Mouse (Mus musculus) hindbrain, embryonic 16.5 days (tissue): ENCODE measurements around the gene Atf6. TPM values are rescaled to one million over a fixed set of nuclear protein-coding genes. Genes with fewer than 3 reads are reported as not detected.

Experiments
- ATAC-seq: fragments of 200-750 bp; cut with Nextera tagmentation; 2 replicates; pipeline ENCODE4 v1.8.0; 2017; ENCODE audit warnings: moderate TSS enrichment, moderate library complexity
- H3K27ac ChIP-seq: fragments of 300-500 bp; sonication (generic); 2 replicates; pipeline ENCODE4 v1.5.1; 2014; ENCODE audit warnings: low read depth, mild to moderate bottlenecking, control low read depth, low read length, moderate library complexity
- H3K27me3 ChIP-seq: fragments of 300-500 bp; sonication (generic); replicated peaks from 2 replicates; pipeline ENCODE4 v1.6.1; 2014; ENCODE audit warnings: low read length; ENCODE audit not compliant: control insufficient read depth, insufficient read depth
- H3K36me3 ChIP-seq: fragments of 300-500 bp; sonication (generic); 2 replicates; pipeline ENCODE4 v1.6.1; 2014; ENCODE audit warnings: mild to moderate bottlenecking, low read length, moderate library complexity, mixed read lengths; ENCODE audit not compliant: control insufficient read depth, insufficient read depth
- H3K4me1 ChIP-seq: fragments of 300-500 bp; sonication (generic); 2 replicates; pipeline ENCODE4 v1.6.1; 2014; ENCODE audit warnings: low read depth, low read length; ENCODE audit not compliant: control insufficient read depth, insufficient read depth
- H3K4me2 ChIP-seq: fragments of 300-500 bp; sonication (generic); 2 replicates; pipeline ENCODE4 v1.6.1; 2014; ENCODE audit warnings: mild to moderate bottlenecking, low read length, control low read depth, moderate library complexity
- H3K4me3 ChIP-seq: fragments of 300-500 bp; sonication (generic); 2 replicates; pipeline ENCODE4 v1.5.1; 2014; ENCODE audit warnings: mild to moderate bottlenecking, low read length, control low read depth, moderate library complexity
- H3K9ac ChIP-seq: fragments of 300-500 bp; sonication (generic); 2 replicates; pipeline ENCODE4 v1.6.1; 2014; ENCODE audit warnings: low read depth, mild to moderate bottlenecking, control low read depth, low read length, moderate library complexity
- H3K9me3 ChIP-seq: fragments of 300-500 bp; sonication (generic); 2 replicates; pipeline ENCODE4 v1.6.1; 2014; ENCODE audit warnings: mild to moderate bottlenecking, low read length, moderate library complexity; ENCODE audit not compliant: control insufficient read depth
- WGBS: fragments of 180-500 bp; shearing (Covaris S2); extraction: QIAGEN DNeasy Blood & Tissue Kit; methylation state at CpG from one replicate; pipeline ENCODE4 v1.1.7; 2014; 5-methylcytosine and 5-hydroxymethylcytosine counted together
- polyA plus RNA-seq: library from polyadenylated mRNA; unstranded; fragments of >200 nt; fragmentation: Nextera tagmentation; extraction: Ambion mirVana; gene quantifications from 2 replicates; pipeline ENCODE4 v1.2.1, GENCODE M21; 2015

Gene Atf6
- polyA plus RNA-seq, 1 experiment from 2014 or later = 6.5 TPM

- 65% methylated on average over 9 of the region's 9 CpGs for WGBS
- no peak overlapping the region for H3K9ac ChIP-seq
- H3K9me3 ChIP-seq = no peaks in the 10 kb centered on the region
- no peak for ATAC-seq
- H3K36me3 ChIP-seq = peaks cover 4% of the 10 kb centered on the region
- H3K4me3 ChIP-seq = no peak overlapping the region
- H3K27me3 ChIP-seq = no peaks in the 10 kb centered on the region
- H3K27ac ChIP-seq = no peak overlapping the region
- no peaks in the 10 kb centered on the region for H3K4me1 ChIP-seq
- H3K4me2 ChIP-seq = no peak overlapping the region
Measured at GRCm38 (mm10) chr1:170834756-170835155, 32.8 kb downstream of the Atf6 start.

- peaks cover 4% of the 10 kb centered on the region for H3K36me3 ChIP-seq
- H3K9me3 ChIP-seq = no peaks in the 10 kb centered on the region
- H3K27ac ChIP-seq = no peak overlapping the region
- H3K9ac ChIP-seq = no peak overlapping the region
- no peaks in the 10 kb centered on the region for H3K4me1 ChIP-seq
- H3K27me3 ChIP-seq = no peaks in the 10 kb centered on the region
- ATAC-seq = no peak
- no peak overlapping the region for H3K4me3 ChIP-seq
- 91% methylated on average over 1 of the region's 1 CpGs for WGBS
- H3K4me2 ChIP-seq = no peak overlapping the region
Measured at GRCm38 (mm10) chr1:170829781-170830180, 37.8 kb downstream of the Atf6 start.

- WGBS = 89% methylated on average over 6 of the region's 6 CpGs
- Histone ChIP-seq H3K36me3 (peaks cover 4% of the 10 kb centered on the region), H3K4me3 (no peak overlapping the region), H3K4me2 (no peak overlapping the region), H3K27me3 (no peaks in the 10 kb centered on the region), H3K4me1 (no peaks in the 10 kb centered on the region), H3K9me3 (no peaks in the 10 kb centered on the region), H3K9ac (no peak overlapping the region), H3K27ac (no peak overlapping the region)
- ATAC-seq = no peak
Measured at GRCm38 (mm10) chr1:170829344-170829743, 38.2 kb downstream of the Atf6 start.

GRCm38 (mm10) chr1:170820103-170820814 is 47.3 kb downstream of the Atf6 start:
- Histone ChIP-seq H3K9ac (no peak overlapping the region), H3K4me1 (no peaks in the 10 kb centered on the region), H3K27me3 (no peaks in the 10 kb centered on the region), H3K4me3 (no peak overlapping the region), H3K36me3 (no peaks in the 10 kb centered on the region; the same call in 1 of the 2 replicates), H3K27ac (no peak overlapping the region), H3K4me2 (no peak overlapping the region), H3K9me3 (no peaks in the 10 kb centered on the region)
- no peak for ATAC-seq
- WGBS = 86% methylated on average over 14 of the region's 14 CpGs

DNA sequence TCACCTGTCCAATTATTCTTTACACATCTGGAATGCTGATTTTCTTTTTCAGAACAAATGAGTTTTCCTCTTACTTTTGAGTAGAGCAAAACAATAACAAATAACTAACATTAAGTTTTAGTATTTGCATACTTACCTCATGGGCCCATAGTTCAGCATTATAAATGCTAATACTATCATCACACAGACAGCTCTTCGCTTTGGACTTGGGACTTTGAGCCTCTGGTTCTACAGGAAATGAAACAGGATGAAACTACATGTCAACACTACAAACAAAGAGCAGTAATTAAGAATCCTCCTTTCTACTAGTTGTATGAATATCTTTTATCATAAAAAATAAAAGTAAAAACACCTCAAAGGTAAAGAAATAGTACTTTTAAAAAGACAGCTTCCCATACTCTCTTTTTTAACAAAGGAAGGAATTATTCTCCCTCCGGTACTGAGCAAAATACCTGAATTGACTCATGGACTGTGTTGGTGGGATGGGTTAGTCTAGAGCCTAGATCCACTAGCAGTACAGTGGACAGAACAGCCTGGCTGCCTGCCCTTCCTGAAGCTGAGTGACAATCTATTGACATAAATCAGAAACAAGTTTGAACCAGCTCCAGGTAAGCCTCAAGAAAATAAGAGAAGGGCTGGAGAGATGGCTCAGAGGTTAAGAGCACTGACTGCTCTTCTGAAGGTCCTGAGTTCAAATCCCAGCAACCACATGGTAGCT is 52.1 kb downstream of the Atf6 start:
- Histone ChIP-seq H3K9ac (no peak overlapping the region), H3K36me3 (no peaks in the 10 kb centered on the region; the same call in 1 of the 2 replicates), H3K4me2 (no peak overlapping the region), H3K27me3 (no peaks in the 10 kb centered on the region), H3K9me3 (no peaks in the 10 kb centered on the region), H3K27ac (no peak overlapping the region), H3K4me1 (no peaks in the 10 kb centered on the region), H3K4me3 (no peak overlapping the region)
- ATAC-seq = no peak
- 99% methylated on average over 2 of the region's 2 CpGs for WGBS

- Histone ChIP-seq H3K4me2 (no peak overlapping the region), H3K9me3 (no peaks in the 10 kb centered on the region), H3K36me3 (no peaks in the 10 kb centered on the region), H3K27me3 (no peaks in the 10 kb centered on the region), H3K27ac (no peak overlapping the region), H3K4me3 (no peak overlapping the region), H3K9ac (no peak overlapping the region), H3K4me1 (no peaks in the 10 kb centered on the region)
- ATAC-seq = no peak
- WGBS = 56% methylated on average over 5 of the region's 5 CpGs
Measured at GRCm38 (mm10) chr1:170812822-170813221, 54.7 kb downstream of the Atf6 start.

GRCm38 (mm10) chr1:170807600-170808270 is 59.8 kb downstream of the Atf6 start:
- Histone ChIP-seq H3K36me3 (no peaks in the 10 kb centered on the region), H3K9me3 (no peaks in the 10 kb centered on the region), H3K4me1 (no peaks in the 10 kb centered on the region), H3K9ac (no peak overlapping the region), H3K4me2 (no peak overlapping the region), H3K27ac (no peak overlapping the region), H3K4me3 (no peak overlapping the region), H3K27me3 (no peaks in the 10 kb centered on the region)
- 93% methylated on average over 2 of the region's 2 CpGs for WGBS
- ATAC-seq = no peak

- no peak overlapping the region for H3K9ac ChIP-seq
- no peak overlapping the region for H3K4me3 ChIP-seq
- H3K27me3 ChIP-seq = no peaks in the 10 kb centered on the region
- H3K27ac ChIP-seq = no peak overlapping the region
- ATAC-seq = no peak
- H3K9me3 ChIP-seq = no peaks in the 10 kb centered on the region
- no peak overlapping the region for H3K4me2 ChIP-seq
- WGBS = 50% methylated on average over 11 of the region's 11 CpGs
- H3K36me3 ChIP-seq = no peaks in the 10 kb centered on the region
- no peaks in the 10 kb centered on the region for H3K4me1 ChIP-seq
Measured at GRCm38 (mm10) chr1:170804721-170805120, 62.9 kb downstream of the Atf6 start.

DNA sequence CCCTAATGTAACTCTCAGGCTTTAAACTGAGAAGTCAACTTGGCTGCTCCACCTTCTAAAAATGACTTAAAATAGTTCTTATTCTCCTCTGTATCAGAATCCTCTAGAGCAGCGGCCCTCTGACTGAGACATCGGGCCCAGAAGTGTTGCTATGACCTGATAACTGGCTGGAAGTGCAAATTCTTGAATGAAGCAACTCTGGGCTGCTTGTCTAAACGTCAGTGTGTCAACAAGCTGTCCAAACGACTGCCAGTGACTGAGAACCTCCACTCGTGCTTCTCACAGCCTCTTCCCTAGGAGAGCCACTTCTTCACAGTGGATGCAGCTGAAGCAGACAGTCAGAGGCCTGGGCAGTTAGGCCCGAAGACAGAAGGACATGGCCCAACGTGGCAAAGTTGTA is 64.9 kb downstream of the Atf6 start:
- Histone ChIP-seq H3K9me3 (no peaks in the 10 kb centered on the region), H3K9ac (no peak overlapping the region), H3K4me2 (no peak overlapping the region), H3K4me1 (no peaks in the 10 kb centered on the region), H3K36me3 (no peaks in the 10 kb centered on the region; the same call in 1 of the 2 replicates), H3K27ac (no peak overlapping the region), H3K4me3 (no peak overlapping the region), H3K27me3 (no peaks in the 10 kb centered on the region)
- no peak for ATAC-seq
- WGBS = 72% methylated on average over 7 of the region's 7 CpGs
